Mouse (Mus musculus) thymus, adult 18-20 months (tissue): ENCODE results near the gene Mrpl54.
A peak's percentile ranks its signal among the peaks of the same experiment; 100 is the strongest.

Experiments used
- DNase-seq, 2 experiments: peaks; one replicate each; pipeline ENCODE4 v3.0.0; 2022; ENCODE audit warnings: mixed read lengths in 2 of 2

Gene Mrpl54

GRCm38 (mm10) chr10:81266211-81267105 lies at the start of gene Mrpl54, which contains the start of gene Apba3:
Mrpl54 (minus strand) TSS chr10:81266934.
Apba3 (plus strand) TSS chr10:81266960.
- peak; percentile 92 to 94 for DNase-seq

GRCm38 (mm10) chr10:81315587-81315986 lies 48.9 kb upstream of the Mrpl54 start:
- no peak for DNase-seq

GRCm38 (mm10) chr10:81314201-81314600 lies 47.5 kb upstream of the Mrpl54 start:
- no peak for DNase-seq

- DNase-seq: no peak
These were observed 46.8 kb upstream of the Mrpl54 start for GRCm38 (mm10) chr10:81313581-81313980.

- DNase-seq: no peak
These were observed 42.8 kb upstream of the Mrpl54 start for GRCm38 (mm10) chr10:81309571-81309970.

- DNase-seq: no peak
These were observed 40.3 kb upstream of the Mrpl54 start for GRCm38 (mm10) chr10:81306837-81307682.

GRCm38 (mm10) chr10:81306173-81306668 lies 39.5 kb upstream of the Mrpl54 start:
- DNase-seq: no peak

- no peak for DNase-seq
These were observed 38.9 kb upstream of the Mrpl54 start for GRCm38 (mm10) chr10:81305663-81306062.

- DNase-seq: peak; percentile 46 to 60
These were observed 38.0 kb upstream of the Mrpl54 start for GRCm38 (mm10) chr10:81304597-81305238.

- DNase-seq: peak; percentile 50 to 66
These were observed 37.0 kb upstream of the Mrpl54 start for GRCm38 (mm10) chr10:81303761-81304160.

GRCm38 (mm10) chr10:81303258-81303657 lies 36.5 kb upstream of the Mrpl54 start:
- DNase-seq: no peak

- no peak for DNase-seq
These were observed 36.1 kb upstream of the Mrpl54 start for GRCm38 (mm10) chr10:81302781-81303218.

GRCm38 (mm10) chr10:81302288-81302687 lies 35.6 kb upstream of the Mrpl54 start:
- no peak for DNase-seq

GRCm38 (mm10) chr10:81301321-81301720 lies 34.6 kb upstream of the Mrpl54 start:
- DNase-seq: no peak

GRCm38 (mm10) chr10:81300352-81300907 lies 33.7 kb upstream of the Mrpl54 start:
- no peak for DNase-seq

- DNase-seq: no peak
These were observed 33.0 kb upstream of the Mrpl54 start for GRCm38 (mm10) chr10:81299585-81300351.

- DNase-seq: peak; percentile 62 to 73
These were observed 31.8 kb upstream of the Mrpl54 start for GRCm38 (mm10) chr10:81298369-81299100.

- DNase-seq: peak; percentile 73 to 86
These were observed 31.1 kb upstream of the Mrpl54 start for GRCm38 (mm10) chr10:81297845-81298244.

GRCm38 (mm10) chr10:81297246-81297645 lies 30.5 kb upstream of the Mrpl54 start:
- DNase-seq: peak; percentile 54 to 74

- DNase-seq: no peak
These were observed 28.5 kb upstream of the Mrpl54 start for GRCm38 (mm10) chr10:81295185-81295584.

GRCm38 (mm10) chr10:81294442-81294841 lies 27.7 kb upstream of the Mrpl54 start:
- DNase-seq: no peak
